Mouse (Mus musculus) Patski (cell line): ENCODE measurements at regions not wholly inside any gene's neighbourhood (a gene's known extent, or its start where the extent isn't known, plus 50 kb on each side); places are given as distances from the start of the nearest gene placed in this dataset.

Experiments
- ATAC-seq: fragments of 100-300 bp; one replicate; pipeline ENCODE4 v1.8.0; 2021
- CTCF ChIA-PET: fragments of 350-600 bp; sonication (Branson Sonifier 250); formaldehyde crosslinking; loops from one replicate; lab custom pipeline; 2022; ENCODE audit warnings: inconsistent platforms; lab: Charles Lee
- POLR2A ChIA-PET: fragments of 350-600 bp; sonication (Branson Sonifier 250); formaldehyde crosslinking; loops from one replicate; lab custom pipeline; 2022; ENCODE audit warnings: antibody characterized with exemption, inconsistent platforms; lab: Charles Lee
- DNase-seq: peaks from one replicate; pipeline ENCODE4 v3.0.0-alpha.2; 2011; ENCODE audit warnings: low read depth, low spot score
- H3K27me3 ChIP-seq: fragments of 371-371 bp; one replicate; pipeline ENCODE4 v1.5.1; 2021
- CTCF ChIP-seq: fragments of 100-300 bp; IDR thresholded peaks from one replicate; pipeline ENCODE4 v1.5.1; 2021
- in situ Hi-C: fragments of 300-500 bp; cut with MboI; formaldehyde crosslinking; loops from 3 replicates; pipeline ENCODE4 v1.11.1; 2018; ENCODE audit warnings: low pct_unique_long_range_greater_than_20kb, mixed read lengths

- H3K27me3 ChIP-seq = no peaks in the 10 kb centered on the region
- ATAC-seq (no peak), DNase-seq (no peak)
- no peak for TF ChIP-seq CTCF
- in situ Hi-C loops = no loop called here
- ChIA-PET CTCF (interaction anchor here (0.8 kb wide), 1 partner anchor 29 kb away, joined by 4 read pairs; no protein-coding TSS in a partner anchor), POLR2A (no interaction called here)
Observed at GRCm38 (mm10) chr6:93623541-93623940, 660.2 kb downstream of the Magi1 start.

GRCm38 (mm10) chr6:93616926-93617325 lies 666.8 kb downstream of the Magi1 start:
- ChIA-PET POLR2A (no interaction called here), CTCF (interaction anchor here (1.3 kb wide), 1 partner anchor 19 kb away, joined by 3 read pairs; no protein-coding TSS in a partner anchor)
- in situ Hi-C loops = no loop called here
- no peak for TF ChIP-seq CTCF
- no peaks in the 10 kb centered on the region for H3K27me3 ChIP-seq
- DNase-seq (no peak), ATAC-seq (no peak)

GRCm38 (mm10) chr6:93600376-93600775 lies 657.1 kb upstream of the Adamts9 start:
- POLR2A ChIA-PET = no interaction called here
- ATAC-seq (no peak), DNase-seq (no peak)
- TF ChIP-seq CTCF = no peak
- CTCF ChIA-PET = interaction anchor here (1.0 kb wide), 1 partner anchor 13 kb away, joined by 3 read pairs; no protein-coding TSS in a partner anchor
- H3K27me3 ChIP-seq = no peaks in the 10 kb centered on the region
- in situ Hi-C loops = no loop called here

GRCm38 (mm10) chr6:93599371-93599770 lies 656.1 kb upstream of the Adamts9 start:
- ChIA-PET CTCF (no interaction called here), POLR2A (no interaction called here)
- in situ Hi-C loops = no loop called here
- no peak for TF ChIP-seq CTCF
- DNase-seq = no peak
- ATAC-seq = no peak
- no peaks in the 10 kb centered on the region for H3K27me3 ChIP-seq

GRCm38 (mm10) chr6:93589935-93590334 lies 646.6 kb upstream of the Adamts9 start:
- H3K27me3 ChIP-seq = no peaks in the 10 kb centered on the region
- no peak for TF ChIP-seq CTCF
- ChIA-PET POLR2A (no interaction called here), CTCF (interaction anchor here (1.9 kb wide), 1 partner anchor 24 kb away, joined by 4 read pairs; no protein-coding TSS in a partner anchor)
- DNase-seq (no peak), ATAC-seq (no peak)
- in situ Hi-C loops = no loop called here

- ATAC-seq = no peak
- H3K27me3 ChIP-seq = no peaks in the 10 kb centered on the region
- TF ChIP-seq CTCF = no peak
- CTCF ChIA-PET = no interaction called here
- no peak for DNase-seq
- in situ Hi-C loops = no loop called here
- POLR2A ChIA-PET = no interaction called here
Observed at GRCm38 (mm10) chr6:93586871-93587270, 643.6 kb upstream of the Adamts9 start.

- TF ChIP-seq CTCF = no peak
- DNase-seq (no peak), ATAC-seq (no peak)
- POLR2A ChIA-PET = no interaction called here
- in situ Hi-C loops = no loop called here
- CTCF ChIA-PET = no interaction called here
- no peaks in the 10 kb centered on the region for H3K27me3 ChIP-seq
Observed at GRCm38 (mm10) chr6:93581141-93581540, 637.8 kb upstream of the Adamts9 start.

- in situ Hi-C loops = no loop called here
Observed at GRCm38 (mm10) chr6:93580716-93581115, 637.4 kb upstream of the Adamts9 start.

GRCm38 (mm10) chr6:93575249-93575648 lies 632.0 kb upstream of the Adamts9 start:
- no peaks in the 10 kb centered on the region for H3K27me3 ChIP-seq
- in situ Hi-C loops = no loop called here
- POLR2A ChIA-PET = no interaction called here
- ATAC-seq (no peak), DNase-seq (no peak)
- CTCF ChIA-PET = no interaction called here
- TF ChIP-seq CTCF = no peak

More at GRCm38 (mm10) chr6:93580716-93581115, 637.4 kb upstream of the Adamts9 start:
- ChIA-PET CTCF (no interaction called here), POLR2A (no interaction called here)
- DNase-seq = no peak
- no peak for ATAC-seq
- no peaks in the 10 kb centered on the region for H3K27me3 ChIP-seq
- TF ChIP-seq CTCF = no peak

- ChIA-PET POLR2A (no interaction called here), CTCF (interaction anchor here (1.0 kb wide), 1 partner anchor 20 kb away, joined by 4 read pairs; no protein-coding TSS in a partner anchor)
- in situ Hi-C loops = no loop called here
- H3K27me3 ChIP-seq = no peaks in the 10 kb centered on the region
- no peak for TF ChIP-seq CTCF
- DNase-seq (no peak), ATAC-seq (no peak)
Observed at GRCm38 (mm10) chr6:93573679-93574635, 630.7 kb upstream of the Adamts9 start.

- ATAC-seq (no peak), DNase-seq (no peak)
- no peaks in the 10 kb centered on the region for H3K27me3 ChIP-seq
- in situ Hi-C loops = no loop called here
- TF ChIP-seq CTCF = no peak
- ChIA-PET CTCF (no interaction called here), POLR2A (no interaction called here)
Observed at GRCm38 (mm10) chr6:93569866-93570265, 626.6 kb upstream of the Adamts9 start.
